In the genomic region with DNA sequence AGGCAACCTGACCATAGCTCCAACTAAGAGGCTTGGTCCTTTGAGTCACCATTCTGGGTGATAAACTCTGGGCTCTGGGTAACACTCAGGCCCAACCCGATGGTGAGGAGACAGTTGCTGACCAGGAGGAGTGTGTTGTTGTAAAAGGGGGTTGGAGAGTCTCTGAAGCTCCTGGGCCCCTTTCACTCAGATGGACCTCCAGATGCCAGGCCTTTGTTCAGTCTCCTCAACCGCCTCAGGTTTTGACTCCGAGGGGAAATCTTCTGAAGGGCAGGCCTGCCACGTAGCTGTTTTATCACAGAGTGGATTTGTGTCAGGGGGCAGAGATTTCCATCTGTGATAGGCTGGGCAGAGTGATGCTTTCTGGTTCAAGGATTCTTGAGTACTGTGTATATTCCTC, we compare ENCODE assay signal across 10 mouse cellular contexts. TPM values are rescaled to one million over a fixed set of nuclear protein-coding genes. Genes with fewer than 3 reads are reported as not detected.
DNase-seq lines count a peak whose midpoint lies in the region; ATAC-seq and TF ChIP-seq lines count a peak whose summit lies in the region.
"Had no signal": no experiment of that assay in that cellular context is flagged by ENCODE, and none has a peak within 500 bp of the region (broad histone marks: within the 10 kb centered on the region; RNA-seq: fewer than 3 reads in every experiment).

No protein-coding gene starts in this region.

- H3K4me2 ChIP-seq in heart, embryonic 11.5 days, result no peak overlapping the region
- H3K4me2 ChIP-seq in hindbrain, embryonic 11.5 days (replicated peaks; ENCODE audit: low read depth, low read length), result peak overlapping the region; percentile 32
- H3K4me2 ChIP-seq in midbrain, embryonic 13.5 days (replicated peaks), result peak overlapping the region; percentile 45

- no peaks in the 10 kb centered on the region for H3K27me3 ChIP-seq in heart, embryonic 11.5 days (ENCODE audit: control insufficient read depth, insufficient read depth, low read length)
- no peaks in the 10 kb centered on the region for H3K27me3 ChIP-seq in heart, adult 2 months (ENCODE audit: control insufficient read depth, insufficient read depth, low read length)
- H3K27me3 ChIP-seq in hindbrain, embryonic 11.5 days (ENCODE audit: control insufficient read depth, insufficient read depth, low read length), result no peaks in the 10 kb centered on the region
- no peaks in the 10 kb centered on the region for H3K27me3 ChIP-seq in midbrain, embryonic 13.5 days
- H3K27me3 ChIP-seq: liver, embryonic 12.5 days had no signal

- ATAC-seq in heart, embryonic 11.5 days (replicated peaks; ENCODE audit: insufficient number of reproducible peaks, low FRiP score, low TSS enrichment), result no peak
- ATAC-seq in hindbrain, embryonic 11.5 days (ENCODE audit: low FRiP score), result peak; percentile 16; the same call in 1 of the 2 replicates
- ATAC-seq in midbrain, embryonic 13.5 days, result no peak
- no peak for ATAC-seq in frontal cortex, adult (ENCODE audit: low TSS enrichment)
- ATAC-seq: liver, embryonic 12.5 days had no signal

- H3K4me1 ChIP-seq in heart, embryonic 11.5 days (ENCODE audit: control insufficient read depth, insufficient read depth, low read length), result peaks cover 41% of the 10 kb centered on the region
- no peaks in the 10 kb centered on the region; the same call in 1 of the 2 replicates for H3K4me1 ChIP-seq in heart, adult 2 months (ENCODE audit: control insufficient read depth, insufficient read depth, low read length)
- H3K4me1 ChIP-seq in ES-E14 (ENCODE audit: control insufficient read depth in 2 of 2, insufficient read depth in 2 of 2, low read length in 2 of 2, poor library complexity in 1 of 2), result peaks cover 7 to 16% of the 10 kb centered on the region in 2 experiments; a peak in 3 of 4 replicates
- H3K4me1 ChIP-seq in hindbrain, embryonic 11.5 days (replicated peaks; ENCODE audit: control insufficient read depth, insufficient read depth, low read length), result peaks cover 41% of the 10 kb centered on the region
- H3K4me1 ChIP-seq in midbrain, embryonic 13.5 days (replicated peaks), result peaks cover 94% of the 10 kb centered on the region

- TF ChIP-seq CTCF in heart, adult 2 months (IDR thresholded peaks at IDR 0.05), result no peak

- H3K27ac ChIP-seq in heart, embryonic 11.5 days (ENCODE audit: low read depth, low read length), result peak overlapping the region; percentile 64; the same call in 1 of the 2 replicates
- no peak overlapping the region for H3K27ac ChIP-seq in heart, adult 2 months
- H3K27ac ChIP-seq in ES-E14 (ENCODE audit: insufficient read depth, low read depth, low read length, poor library complexity, severe bottlenecking), result peak overlapping the region; percentile 78; the same call in 1 of the 2 replicates
- peak overlapping the region; percentile 99 for H3K27ac ChIP-seq in hindbrain, embryonic 11.5 days (ENCODE audit: low read depth, low read length)
- H3K27ac ChIP-seq in midbrain, embryonic 13.5 days, result peak overlapping the region; percentile 99
- H3K27ac ChIP-seq: liver, embryonic 12.5 days had no signal

- no peak for DNase-seq in heart, adult 2 months
- no peak for DNase-seq in ES-E14 (ENCODE audit: low read depth, low spot score)
- DNase-seq in hindbrain, embryonic 11.5 days (ENCODE audit: low spot score), result peak; percentile 61
- no peak for DNase-seq in right cerebral cortex, postnatal 36 days (ENCODE audit: low spot score in 2 of 2)
- no peak for DNase-seq in frontal cortex, postnatal 25 days (ENCODE audit: low spot score in 2 of 2)

- no peaks in the 10 kb centered on the region for H3K79me2 ChIP-seq in heart, adult 2 months (replicated peaks; ENCODE audit: control insufficient read depth, insufficient read depth, low read length)

- intact Hi-C loops in heart, adult 2 months (cut with DNase I), result loop anchor here (10.0 kb wide), 1 partner anchor 369 kb away; no protein-coding TSS in a partner anchor

- no peak for TF ChIP-seq POLR2A in heart, adult 2 months (IDR thresholded peaks at IDR 0.05; ENCODE audit: insufficient read depth, low read depth, low read length)

- 14% methylated on average over 4 of the region's 4 CpGs for WGBS in heart, embryonic 11.5 days (ENCODE audit: insufficient replicate concordance)
- 80% methylated on average over 4 of the region's 4 CpGs for WGBS in heart, adult 2 months
- WGBS in hindbrain, embryonic 11.5 days, result 4% methylated on average over 4 of the region's 4 CpGs
- WGBS in midbrain, embryonic 13.5 days, result 1% methylated on average over 4 of the region's 4 CpGs

- H3K9ac ChIP-seq in heart, embryonic 11.5 days (ENCODE audit: low read depth, low read length), result no peak overlapping the region
- H3K9ac ChIP-seq in heart, adult 2 months (ENCODE audit: low read depth, low read length), result no peak overlapping the region
- peak overlapping the region; percentile 38; the same call in 1 of the 2 replicates for H3K9ac ChIP-seq in ES-E14 (ENCODE audit: insufficient read depth, low read depth, low read length, poor library complexity, severe bottlenecking)
- H3K9ac ChIP-seq in hindbrain, embryonic 11.5 days (ENCODE audit: low read depth, low read length), result peak overlapping the region; percentile 55
- peak overlapping the region; percentile 50; the same call in 1 of the 2 replicates for H3K9ac ChIP-seq in midbrain, embryonic 13.5 days (replicated peaks)
- H3K9ac ChIP-seq: liver, embryonic 12.5 days had no signal

- no peak for TF ChIP-seq EP300 in heart, adult 2 months (IDR thresholded peaks at IDR 0.05; ENCODE audit: insufficient read depth, low read depth, low read length)

- H3K9me3 ChIP-seq in heart, embryonic 11.5 days (replicated peaks; ENCODE audit: control insufficient read depth, low read length), result no peaks in the 10 kb centered on the region
- no peaks in the 10 kb centered on the region for H3K9me3 ChIP-seq in ES-E14 (ENCODE audit: control insufficient read depth, insufficient read depth, low read depth, low read length)
- no peaks in the 10 kb centered on the region for H3K9me3 ChIP-seq in hindbrain, embryonic 11.5 days (ENCODE audit: control insufficient read depth, low read length)
- no peaks in the 10 kb centered on the region for H3K9me3 ChIP-seq in midbrain, embryonic 13.5 days
- H3K9me3 ChIP-seq: liver, embryonic 12.5 days had no signal

- no peaks in the 10 kb centered on the region for H3K36me3 ChIP-seq in heart, embryonic 11.5 days (ENCODE audit: control insufficient read depth, insufficient read depth, low read length)
- H3K36me3 ChIP-seq in heart, adult 2 months (ENCODE audit: control insufficient read depth, insufficient read depth, low read length), result no peaks in the 10 kb centered on the region
- no peaks in the 10 kb centered on the region for H3K36me3 ChIP-seq in ES-E14 (ENCODE audit: control insufficient read depth, insufficient read depth, low read length, poor library complexity, severe bottlenecking)
- no peaks in the 10 kb centered on the region for H3K36me3 ChIP-seq in hindbrain, embryonic 11.5 days (ENCODE audit: control insufficient read depth, insufficient read depth, low read length)
- H3K36me3 ChIP-seq in midbrain, embryonic 13.5 days, result no peaks in the 10 kb centered on the region
- H3K36me3 ChIP-seq: liver, embryonic 12.5 days had no signal

- in situ Hi-C loops in ES-E14 (cut with MboI; ENCODE audit: low sequenced_read_pairs in 2 of 2, unreplicated experiment in 2 of 2), result no loop called here

- no peak overlapping the region for H3K4me3 ChIP-seq in heart, embryonic 11.5 days (ENCODE audit: low read depth, low read length)
- H3K4me3 ChIP-seq in heart, adult 2 months, result no peak overlapping the region
- no peak overlapping the region for H3K4me3 ChIP-seq in ES-E14 (ENCODE audit: insufficient read depth in 1 of 2, low read depth in 1 of 2, low read length in 2 of 2, poor library complexity in 1 of 2, severe bottlenecking in 1 of 2)
- H3K4me3 ChIP-seq in hindbrain, embryonic 11.5 days (ENCODE audit: low read depth, low read length), result no peak overlapping the region
- no peak overlapping the region for H3K4me3 ChIP-seq in midbrain, embryonic 13.5 days (replicated peaks)
- H3K4me3 ChIP-seq: liver, embryonic 12.5 days had no signal

TF ChIP-seq in ES-E14, 5 proteins besides CTCF, POLR2A, EP300 and RAD21:
- TF ChIP-seq MAFK (IDR thresholded peaks at IDR 0.05; ENCODE audit: insufficient read depth, low read depth, low read length), result no peak

RNA-seq across cellular contexts. Expression of gene A3galt2, which starts 38.9 kb away (rescaled TPM):
- 0.11 and 0.20 TPM in 2 replicates for polyA plus RNA-seq in heart, embryonic 11.5 days (2014; fragmentation: Nextera tagmentation; extraction: Ambion mirVana)
- under 1 TPM; 0.08 to 0.16 TPM for total RNA-seq in heart, adult 2 months (2021)
- polyA plus RNA-seq in heart, adult 2 months (2012; rRNA removed), result 0.15 and 0.37 TPM in 2 replicates
- total RNA-seq in ES-E14 (2012; rRNA removed), result 0.09 and 0.11 TPM in 2 replicates
- polyA plus RNA-seq in hindbrain, embryonic 11.5 days (2014; fragmentation: Nextera tagmentation; extraction: Ambion mirVana), result 0.42 and 0.51 TPM in 2 replicates
- 0.23 and 0.58 TPM in 2 replicates for polyA plus RNA-seq in midbrain, embryonic 13.5 days (2015; fragmentation: Nextera tagmentation; extraction: Ambion mirVana)
- total RNA-seq: hematopoietic stem cell, adult 5-6 weeks had no signal

Comparison
In these comparisons a context has a peak if more than half of its experiments do, and no peak if none do; other contexts are left out.
1. H3K9ac ChIP-seq: peak in ES-E14 (single experiment), hindbrain, embryonic 11.5 days (single experiment) and midbrain, embryonic 13.5 days (single experiment); none in heart, embryonic 11.5 days (single experiment) and heart, adult 2 months (single experiment).